Mouse (Mus musculus): ENCODE measurements around the gene Slc35g2.

- no peak for TF ChIP-seq POLR2A (IDR thresholded peaks at IDR 0.05; ENCODE audit: borderline replicate concordance, control insufficient read depth, low read depth, low read length)
- no peak for TF ChIP-seq CTCF (IDR thresholded peaks at IDR 0.05; ENCODE audit: control insufficient read depth, insufficient read depth, low read length)
Measured at GRCm38 (mm10) chr9:100507581-100507980, 63.3 kb downstream of the Slc35g2 start.

Measured in bone marrow, adult 2 months (tissue).